Mouse (Mus musculus) embryonic fibroblast, embryonic 13.5 days (primary cell): Measurements from ENCODE around the gene Eps8. TPM values are rescaled to one million over a fixed set of nuclear protein-coding genes. Genes with fewer than 3 reads are reported as not detected.
A peak's percentile ranks its signal among the peaks of the same experiment; 100 is the strongest.

Source experiments
- H3K27ac ChIP-seq: 2 replicates; pipeline ENCODE4 v1.5.1; 2012; ENCODE audit warnings: low read length, control low read depth, inconsistent platforms; ENCODE audit not compliant: insufficient read depth
- H3K4me1 ChIP-seq: 2 replicates; pipeline ENCODE4 v1.6.1; 2011; ENCODE audit warnings: low read length; ENCODE audit not compliant: control insufficient read depth, insufficient read depth
- H3K4me3 ChIP-seq: 2 replicates; pipeline ENCODE4 v1.5.1; 2011; ENCODE audit warnings: mild to moderate bottlenecking, control low read depth, low read length; ENCODE audit not compliant: insufficient read depth
- CTCF ChIP-seq: IDR thresholded peaks from 2 replicates; pipeline ENCODE4 v1.5.1; 2011; ENCODE audit warnings: mild to moderate bottlenecking, control low read depth, low read length, moderate library complexity, borderline replicate concordance; ENCODE audit not compliant: insufficient read depth
- POLR2A ChIP-seq: IDR thresholded peaks from 2 replicates; pipeline ENCODE4 v1.6.1; 2011; ENCODE audit warnings: low read depth, mild to moderate bottlenecking, control low read depth, low read length, moderate library complexity
- polyA plus RNA-seq: library from polyadenylated mRNA; stranded (reverse); fragments of >200 nt; gene quantifications from 2 replicates; pipeline ENCODE4 v1.2.4, GENCODE M21; 2011; ENCODE audit warnings: low read depth; ENCODE audit not compliant: missing spikeins, insufficient read length

Eps8 gene
- polyA plus RNA-seq, 1 experiment = 48.4 TPM

DNA sequence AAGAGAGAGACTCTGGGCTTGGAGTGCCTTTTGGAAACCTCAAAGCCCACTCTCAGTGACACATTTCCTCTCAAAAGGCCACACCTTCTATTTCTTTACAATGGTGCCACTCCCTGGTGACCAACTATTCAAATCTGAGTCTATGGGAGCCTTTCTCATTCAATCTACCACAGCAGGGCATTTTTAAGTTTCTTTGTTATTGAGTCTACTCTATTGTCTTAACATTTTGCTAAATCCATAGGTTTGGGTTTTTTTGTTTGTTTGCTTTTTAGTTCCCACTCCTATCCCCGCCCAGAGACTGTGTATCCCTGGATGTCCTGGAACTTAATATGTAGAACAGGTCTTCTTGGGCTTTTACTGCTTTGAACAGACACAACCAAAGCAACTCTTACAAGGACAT, 14.8 kb upstream of the Eps8 start:
- Histone ChIP-seq H3K4me3 (no peak overlapping the region), H3K4me1 (no peaks in the 10 kb centered on the region), H3K27ac (no peak overlapping the region)
- TF ChIP-seq CTCF = no peak
- no peak for TF ChIP-seq POLR2A

DNA sequence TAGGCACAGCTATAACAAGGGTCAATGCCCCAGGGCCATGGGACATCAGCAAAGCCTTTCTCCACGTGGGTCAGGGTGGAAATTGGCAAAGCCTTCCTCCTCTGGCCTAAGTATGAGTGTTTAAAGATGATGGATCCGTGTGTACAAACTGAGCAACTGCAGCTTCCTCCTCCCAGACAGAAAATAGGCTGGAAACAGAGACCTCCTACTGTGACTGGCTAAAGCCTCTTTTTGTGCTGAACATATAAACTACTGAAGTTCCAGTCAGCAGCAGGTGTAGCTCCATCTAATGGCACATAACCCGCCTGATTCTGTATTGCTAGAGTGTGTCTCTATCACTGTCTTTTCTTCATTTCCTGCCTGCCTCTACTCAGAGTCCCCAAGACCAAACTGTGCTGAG, 13.7 kb upstream of the Eps8 start:
- Histone ChIP-seq H3K27ac (no peak overlapping the region), H3K4me3 (no peak overlapping the region), H3K4me1 (no peaks in the 10 kb centered on the region)
- TF ChIP-seq POLR2A (no peak), CTCF (no peak)

- no peaks in the 10 kb centered on the region for H3K4me1 ChIP-seq
- TF ChIP-seq CTCF = no peak
- no peak for TF ChIP-seq POLR2A
- H3K4me3 ChIP-seq = no peak overlapping the region
These were observed 13.0 kb upstream of the Eps8 start for GRCm38 (mm10) chr6:137667665-137668064.

DNA sequence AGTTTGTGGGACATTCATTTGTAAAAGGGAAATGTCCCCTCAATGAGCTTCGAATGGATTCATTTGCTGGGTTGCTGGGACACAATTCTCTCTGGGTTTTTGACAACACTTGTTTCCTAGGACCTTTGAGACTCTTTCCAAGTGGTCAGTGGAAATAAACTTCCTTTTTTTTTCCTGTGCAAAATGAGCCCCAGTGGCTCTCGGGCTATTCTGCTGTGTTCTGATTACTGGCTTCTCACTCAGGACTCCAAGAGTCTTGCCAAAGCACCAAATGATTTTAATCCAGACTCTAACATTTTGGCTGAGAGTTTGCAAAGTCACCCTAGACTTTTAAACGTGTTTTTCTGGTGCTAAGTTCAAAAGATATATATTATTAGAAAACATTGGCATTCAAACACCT, 10.3 kb upstream of the Eps8 start:
- no peaks in the 10 kb centered on the region for H3K4me1 ChIP-seq
- TF ChIP-seq POLR2A (no peak), CTCF (no peak)
- no peak overlapping the region for H3K4me3 ChIP-seq
- H3K27ac ChIP-seq = no peak overlapping the region

More at GRCm38 (mm10) chr6:137667665-137668064, 13.0 kb upstream of the Eps8 start:
- no peak overlapping the region for H3K27ac ChIP-seq

GRCm38 (mm10) chr6:137661583-137662365, 7.1 kb upstream of the Eps8 start:
- H3K27ac ChIP-seq = no peak overlapping the region
- H3K4me1 ChIP-seq = no peaks in the 10 kb centered on the region
- TF ChIP-seq CTCF = no peak
- TF ChIP-seq POLR2A = no peak
- no peak overlapping the region for H3K4me3 ChIP-seq

DNA sequence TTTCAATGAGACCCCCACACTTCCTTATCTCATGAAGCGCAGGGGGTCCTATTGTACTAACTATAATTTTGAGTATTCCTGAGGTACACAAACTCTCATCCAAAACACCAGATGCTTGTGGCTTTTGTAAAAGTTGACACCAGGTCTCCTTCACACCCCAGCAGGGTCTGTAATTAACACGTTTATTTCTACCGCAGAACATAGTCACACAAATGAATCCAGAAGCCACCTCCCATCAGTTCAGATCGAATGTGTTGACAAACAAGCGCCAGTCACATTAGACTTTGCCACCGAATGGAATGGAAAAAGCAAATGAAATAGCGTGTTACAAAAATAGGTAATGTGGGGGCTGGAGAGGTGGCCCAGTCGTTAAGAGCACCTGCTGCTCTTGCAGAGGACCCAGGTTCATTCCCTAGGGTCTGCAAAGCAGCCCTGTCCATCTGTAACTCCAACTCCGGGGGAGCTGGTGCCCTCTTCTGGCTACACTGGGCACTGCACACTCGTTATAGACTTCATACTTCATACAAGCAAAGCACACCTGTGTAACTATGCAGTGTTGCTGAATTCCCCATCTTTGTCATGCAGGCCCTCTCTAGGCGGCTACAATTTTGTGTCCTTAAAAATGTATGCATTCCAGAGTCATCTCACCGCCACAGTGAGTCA, 3.9 kb upstream of the Eps8 start:
- TF ChIP-seq CTCF = no peak
- TF ChIP-seq POLR2A = no peak
- H3K4me3 ChIP-seq = no peak overlapping the region
- H3K4me1 ChIP-seq = no peaks in the 10 kb centered on the region
- H3K27ac ChIP-seq = no peak overlapping the region

GRCm38 (mm10) chr6:137657203-137657602, 2.5 kb upstream of the Eps8 start:
- no peak for TF ChIP-seq POLR2A
- no peak for TF ChIP-seq CTCF
- no peak overlapping the region for H3K4me3 ChIP-seq
- no peak overlapping the region for H3K27ac ChIP-seq
- no peaks in the 10 kb centered on the region for H3K4me1 ChIP-seq

DNA sequence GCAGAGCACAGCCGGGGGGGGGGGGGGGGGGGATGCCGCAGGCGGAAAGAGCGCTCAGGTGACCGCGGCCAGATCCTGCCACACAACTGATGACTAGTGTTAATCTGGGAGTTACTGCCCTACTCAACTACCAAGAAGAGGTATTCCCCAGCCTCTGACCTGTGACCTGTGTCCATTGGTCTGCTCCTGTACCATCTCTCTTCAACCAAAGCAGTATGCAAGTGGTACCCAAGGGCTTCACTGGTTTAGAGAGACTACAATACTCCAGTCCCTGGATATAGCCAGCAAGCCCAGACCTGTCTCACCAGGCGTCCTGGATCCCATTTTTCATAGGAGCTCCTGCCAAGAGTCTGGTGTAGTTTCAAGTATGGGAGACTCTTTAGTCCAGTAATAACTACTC, 5.1 kb downstream of the Eps8 start:
- TF ChIP-seq POLR2A (no peak), CTCF (no peak)
- no peak overlapping the region for H3K27ac ChIP-seq
- H3K4me3 ChIP-seq = peak overlapping the region; percentile 15; the same call in 1 of the 2 replicates
- no peaks in the 10 kb centered on the region for H3K4me1 ChIP-seq

DNA sequence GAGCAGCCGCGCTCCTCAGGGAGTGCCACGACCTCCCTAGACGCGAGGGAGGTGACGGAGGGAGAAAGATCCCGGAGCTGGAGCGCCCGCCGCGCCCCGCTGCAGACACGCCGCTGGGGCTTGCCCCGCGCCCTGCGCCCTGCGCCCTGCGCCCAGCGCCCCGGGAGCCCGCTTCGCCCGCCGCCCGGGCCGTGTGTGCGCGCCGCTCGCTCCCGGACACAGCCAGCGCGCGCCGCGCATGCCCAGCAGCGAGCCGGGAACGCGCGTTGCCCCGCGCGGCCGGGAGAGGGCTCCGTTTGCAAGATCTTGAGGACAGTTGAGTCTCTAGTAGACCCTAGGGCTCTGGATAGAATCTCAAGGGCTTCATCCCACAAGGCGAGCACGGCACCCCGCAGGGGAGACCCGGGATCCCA, 5.6 kb downstream of the Eps8 start:
- Histone ChIP-seq H3K27ac (no peak overlapping the region), H3K4me1 (no peaks in the 10 kb centered on the region)
- 0 out of 2 replicates have a peak, but pooled peaks have one; percentile 24 for TF ChIP-seq CTCF
- TF ChIP-seq POLR2A = 0 out of 2 replicates have a peak, but pooled peaks have one; percentile 37

More for the DNA sequence above, 5.6 kb downstream of the Eps8 start:
- peak overlapping the region; percentile 92 for H3K4me3 ChIP-seq
